Mouse (Mus musculus) limb, embryonic 12.5 days (tissue): ENCODE data around the gene Olfr803. TPM values are rescaled to one million over a fixed set of nuclear protein-coding genes. Genes with fewer than 3 reads are reported as not detected.

Experiments
- ATAC-seq: fragments of 200-750 bp; cut with Nextera tagmentation; 2 replicates; pipeline ENCODE4 v1.8.0; 2017; ENCODE audit warnings: low read depth, moderate TSS enrichment; ENCODE audit not compliant: insufficient number of reproducible peaks, insufficient read depth, low FRiP score, low TSS enrichment
- H3K27ac ChIP-seq: fragments of 300-500 bp; sonication (generic); 2 replicates; pipeline ENCODE4 v1.5.1; 2016; ENCODE audit warnings: mild to moderate bottlenecking, moderate library complexity
- H3K27me3 ChIP-seq: fragments of 300-500 bp; sonication (generic); 2 replicates; pipeline ENCODE4 v1.6.1; 2016; ENCODE audit warnings: mild to moderate bottlenecking, moderate library complexity
- H3K36me3 ChIP-seq: fragments of 300-500 bp; sonication (generic); 2 replicates; pipeline ENCODE4 v1.6.1; 2016; ENCODE audit warnings: mild to moderate bottlenecking, moderate library complexity
- H3K4me1 ChIP-seq: fragments of 300-500 bp; sonication (generic); replicated peaks from 2 replicates; pipeline ENCODE4 v1.6.1; 2016
- H3K4me2 ChIP-seq: fragments of 300-500 bp; sonication (generic); 2 replicates; pipeline ENCODE4 v1.6.1; 2016; ENCODE audit warnings: mild to moderate bottlenecking, moderate library complexity
- H3K4me3 ChIP-seq: fragments of 300-500 bp; sonication (generic); replicated peaks from 2 replicates; pipeline ENCODE4 v1.5.1; 2016; ENCODE audit warnings: mild to moderate bottlenecking
- H3K9ac ChIP-seq: fragments of 300-500 bp; sonication (generic); replicated peaks from 2 replicates; pipeline ENCODE4 v1.6.1; 2016; ENCODE audit warnings: mild to moderate bottlenecking, moderate library complexity
- H3K9me3 ChIP-seq: fragments of 300-500 bp; sonication (generic); 2 replicates; pipeline ENCODE4 v1.6.1; 2016; ENCODE audit warnings: mild to moderate bottlenecking, moderate library complexity
- WGBS: fragments of 180-500 bp; shearing (Covaris S2); methylation state at CpG from one replicate; pipeline ENCODE4 v1.1.7; 2016; 5-methylcytosine and 5-hydroxymethylcytosine counted together
- microRNA-seq: library from miRNA; unstranded; fragments of <30 nt; microRNA quantifications from one replicate; pipeline ENCODE4, GENCODE M21; 2017
- polyA plus RNA-seq: library from polyadenylated mRNA; unstranded; fragments of >200 nt; fragmentation: Nextera tagmentation; extraction: Ambion mirVana; gene quantifications from 2 replicates; pipeline ENCODE4 v1.2.1, GENCODE M21; 2016

Gene Olfr803
- not detected in 2 replicates for polyA plus RNA-seq

DNA sequence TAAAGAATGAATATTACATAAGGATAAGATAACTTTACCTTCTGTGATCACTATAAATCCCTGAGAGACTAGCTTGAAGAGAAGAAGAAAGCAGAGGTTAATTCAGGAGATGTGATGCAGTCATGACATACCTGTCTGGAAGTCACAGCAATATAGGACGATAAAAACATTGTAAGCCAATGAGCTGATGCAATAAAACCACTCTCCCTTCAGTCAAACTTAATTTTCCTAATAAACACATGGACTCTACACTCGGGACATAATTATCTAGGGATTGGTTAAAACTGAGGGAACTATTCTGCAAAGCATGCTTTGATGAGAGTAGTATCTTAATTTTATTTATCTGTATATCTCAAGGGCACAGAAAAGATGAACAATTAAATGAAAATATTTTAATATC, at the start of gene Olfr803:
Gene Olfr803, minus strand, starts transcription at position 101 of the 400 bp plus-strand sequence.
- WGBS: 77% methylated on average over 2 of the region's 2 CpGs
- Histone ChIP-seq H3K4me1 (no peaks in the 10 kb centered on the region), H3K9ac (no peak within 1 kb of the TSS), H3K9me3 (no peaks in the 10 kb centered on the region), H3K27me3 (no peaks in the 10 kb centered on the region), H3K4me3 (no peak within 1 kb of the TSS), H3K4me2 (no peak within 1 kb of the TSS), H3K36me3 (no peaks in the 10 kb centered on the region), H3K27ac (no peak within 1 kb of the TSS)
- ATAC-seq: no peak

DNA sequence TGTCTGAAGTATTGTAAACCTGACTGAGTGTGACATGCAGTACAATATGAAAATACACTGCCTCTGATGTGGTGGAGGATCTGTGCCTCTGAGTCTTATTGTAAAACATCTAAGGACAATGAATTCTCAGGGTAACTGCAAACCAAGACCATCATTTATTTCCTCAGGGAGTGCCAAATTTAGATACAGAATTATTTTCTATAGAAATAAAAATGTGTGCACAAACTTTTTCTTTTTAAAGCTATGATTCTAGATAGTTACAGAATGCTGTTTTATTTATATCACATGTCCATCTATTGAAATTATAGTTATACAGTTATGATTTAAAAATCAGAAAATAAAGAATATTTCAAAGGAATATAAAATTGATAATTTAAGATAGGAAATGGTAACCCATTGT, 47.7 kb upstream of the Olfr803 start, which contains the start of gene Olfr806:
Gene Olfr806, minus strand, starts transcription at position 101 of the 400 bp plus-strand sequence.
- Histone ChIP-seq H3K27ac (no peak within 1 kb of the TSS), H3K4me3 (no peak within 1 kb of the TSS), H3K36me3 (no peaks in the 10 kb centered on the region), H3K9me3 (no peaks in the 10 kb centered on the region), H3K27me3 (no peaks in the 10 kb centered on the region), H3K4me1 (no peaks in the 10 kb centered on the region), H3K9ac (no peak within 1 kb of the TSS), H3K4me2 (no peak within 1 kb of the TSS)
- ATAC-seq: no peak

DNA sequence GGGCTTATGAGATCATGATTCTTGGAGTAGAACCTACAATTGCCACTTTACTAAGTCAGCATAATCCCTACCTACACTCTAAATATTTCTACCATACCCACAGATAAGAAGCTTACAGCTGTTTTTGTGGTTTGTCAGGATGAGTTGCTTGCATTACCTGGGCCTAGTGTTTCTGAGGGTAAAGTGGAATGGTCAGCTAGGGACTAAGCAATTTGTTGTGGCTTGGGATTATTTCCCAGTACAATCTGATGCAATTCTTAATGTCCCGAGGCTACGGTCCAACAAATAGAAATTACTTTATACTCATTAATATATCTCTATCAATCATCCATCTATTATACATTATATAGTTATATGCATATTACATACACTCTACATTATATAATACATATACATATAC, 35.2 kb upstream of the Olfr803 start, which contains the start of gene Olfr805:
Gene Olfr805, minus strand, starts transcription at position 101 of the 400 bp plus-strand sequence.
- 98% methylated on average over 2 of the region's 2 CpGs for WGBS
- Histone ChIP-seq H3K9me3 (no peaks in the 10 kb centered on the region), H3K36me3 (no peaks in the 10 kb centered on the region), H3K27ac (no peak within 1 kb of the TSS), H3K9ac (no peak within 1 kb of the TSS), H3K27me3 (no peaks in the 10 kb centered on the region), H3K4me3 (no peak within 1 kb of the TSS), H3K4me2 (no peak within 1 kb of the TSS), H3K4me1 (no peaks in the 10 kb centered on the region)
- ATAC-seq: no peak

DNA sequence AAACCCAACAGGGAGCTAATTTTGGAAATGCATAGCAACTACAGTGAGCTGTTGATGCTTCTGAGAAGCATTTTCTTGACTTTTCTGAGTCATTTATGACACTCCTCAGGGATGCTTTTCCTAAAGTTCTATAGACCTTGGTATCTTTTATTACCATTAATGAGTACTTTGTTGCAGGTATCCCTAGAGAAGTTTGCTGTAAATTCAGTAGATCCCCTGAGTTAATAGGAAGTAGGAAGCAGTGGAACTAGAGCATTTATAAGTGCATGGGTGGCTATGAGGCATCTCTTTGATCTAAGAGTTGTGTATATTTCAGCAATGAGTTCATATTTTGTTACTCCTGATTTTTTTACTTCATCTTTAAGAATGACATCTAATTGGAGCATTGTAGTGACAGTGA, 8.8 kb upstream of the Olfr803 start, which contains the start of gene Olfr804:
Gene Olfr804, plus strand, starts transcription at position 301 of the 400 bp plus-strand sequence.
- no peaks in the 10 kb centered on the region for H3K36me3 ChIP-seq
- no peaks in the 10 kb centered on the region for H3K27me3 ChIP-seq
- no peak within 1 kb of the TSS for H3K9ac ChIP-seq
- H3K4me1 ChIP-seq: no peaks in the 10 kb centered on the region
- no peak within 1 kb of the TSS for H3K4me2 ChIP-seq
- H3K27ac ChIP-seq: no peak within 1 kb of the TSS
- no peak for ATAC-seq
- no peaks in the 10 kb centered on the region for H3K9me3 ChIP-seq
- no peak within 1 kb of the TSS for H3K4me3 ChIP-seq

DNA sequence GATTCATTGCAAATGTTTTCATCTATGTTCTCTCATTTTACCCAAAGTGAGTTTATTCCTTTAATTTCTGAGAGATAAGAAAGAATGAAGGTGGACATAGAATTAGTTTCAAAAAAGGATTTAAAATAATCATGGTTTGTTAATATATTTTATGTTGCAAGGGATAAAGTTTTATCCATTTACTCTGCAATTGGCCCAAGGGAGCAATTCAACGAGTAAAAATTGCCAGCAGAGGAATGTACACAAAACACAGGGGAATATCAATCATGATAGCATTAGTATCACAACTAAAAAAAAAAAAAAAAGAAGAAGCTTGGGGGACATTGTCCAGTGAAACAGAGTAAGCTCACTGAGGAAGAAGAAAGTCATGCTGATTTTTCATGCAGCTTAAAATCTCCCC, 6.0 kb downstream of the Olfr803 start, which contains the start of gene Olfr802:
Gene Olfr802, minus strand, starts transcription at position 101 of the 400 bp plus-strand sequence.
- H3K4me2 ChIP-seq: no peak within 1 kb of the TSS
- no peaks in the 10 kb centered on the region for H3K27me3 ChIP-seq
- no peaks in the 10 kb centered on the region for H3K4me1 ChIP-seq
- no peak within 1 kb of the TSS for H3K9ac ChIP-seq
- 65% methylated on average over 1 of the region's 1 CpGs for WGBS
- no peaks in the 10 kb centered on the region for H3K36me3 ChIP-seq
- H3K4me3 ChIP-seq: no peak within 1 kb of the TSS
- no peak within 1 kb of the TSS for H3K27ac ChIP-seq
- ATAC-seq: no peak
- no peaks in the 10 kb centered on the region for H3K9me3 ChIP-seq

DNA sequence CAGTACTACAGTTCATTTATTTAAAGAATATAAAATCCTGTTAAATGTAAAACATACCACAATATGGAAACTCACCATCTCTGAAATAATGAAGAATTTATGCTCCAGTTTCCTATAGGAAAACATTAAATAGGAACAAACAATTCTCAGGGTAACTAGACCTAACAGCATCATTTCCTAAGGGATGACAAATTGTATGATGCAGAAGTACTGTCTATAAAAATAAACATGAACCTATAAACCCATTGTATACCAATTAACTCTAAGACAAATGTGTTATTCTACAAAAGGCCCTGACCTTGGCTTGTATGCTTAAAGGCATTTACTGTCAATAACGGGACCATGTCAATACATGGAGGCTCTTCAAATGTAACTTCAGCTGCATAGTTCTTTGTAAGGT, 20.3 kb downstream of the Olfr803 start, which contains the start of gene Olfr801:
Gene Olfr801, minus strand, starts transcription at position 101 of the 400 bp plus-strand sequence.
- Histone ChIP-seq H3K9me3 (no peaks in the 10 kb centered on the region), H3K27me3 (no peaks in the 10 kb centered on the region), H3K4me1 (no peaks in the 10 kb centered on the region), H3K36me3 (no peaks in the 10 kb centered on the region), H3K27ac (no peak within 1 kb of the TSS), H3K4me2 (no peak within 1 kb of the TSS), H3K9ac (no peak within 1 kb of the TSS), H3K4me3 (no peak within 1 kb of the TSS)
- 85% methylated on average over 1 of the region's 1 CpGs for WGBS
- no peak for ATAC-seq

DNA sequence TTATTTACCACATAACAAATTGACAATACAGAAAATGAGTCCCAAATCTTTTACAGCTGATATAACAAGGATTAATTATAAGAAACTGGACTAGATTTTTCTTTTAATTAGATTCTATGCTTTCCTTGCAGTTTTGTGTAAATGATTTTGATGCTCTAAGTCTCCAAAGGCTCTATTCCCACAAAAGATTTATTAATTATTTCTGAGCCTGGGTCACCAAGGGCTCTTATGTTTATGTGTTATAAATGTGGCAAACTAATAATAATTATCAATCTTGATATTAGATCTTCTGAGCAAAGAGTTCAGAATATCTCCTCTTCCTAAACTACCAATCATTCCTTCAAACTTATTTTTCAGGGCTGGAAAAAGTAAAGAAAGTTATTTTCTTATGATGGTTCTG, 36.7 kb downstream of the Olfr803 start, which contains the start of gene Olfr800:
Gene Olfr800, plus strand, starts transcription at position 301 of the 400 bp plus-strand sequence.
- H3K4me1 ChIP-seq: no peaks in the 10 kb centered on the region
- no peak within 1 kb of the TSS for H3K4me3 ChIP-seq
- H3K9ac ChIP-seq: no peak within 1 kb of the TSS
- H3K27ac ChIP-seq: no peak within 1 kb of the TSS
- H3K36me3 ChIP-seq: no peaks in the 10 kb centered on the region
- no peak within 1 kb of the TSS for H3K4me2 ChIP-seq
- H3K9me3 ChIP-seq: no peaks in the 10 kb centered on the region
- ATAC-seq: no peak
- H3K27me3 ChIP-seq: no peaks in the 10 kb centered on the region

DNA sequence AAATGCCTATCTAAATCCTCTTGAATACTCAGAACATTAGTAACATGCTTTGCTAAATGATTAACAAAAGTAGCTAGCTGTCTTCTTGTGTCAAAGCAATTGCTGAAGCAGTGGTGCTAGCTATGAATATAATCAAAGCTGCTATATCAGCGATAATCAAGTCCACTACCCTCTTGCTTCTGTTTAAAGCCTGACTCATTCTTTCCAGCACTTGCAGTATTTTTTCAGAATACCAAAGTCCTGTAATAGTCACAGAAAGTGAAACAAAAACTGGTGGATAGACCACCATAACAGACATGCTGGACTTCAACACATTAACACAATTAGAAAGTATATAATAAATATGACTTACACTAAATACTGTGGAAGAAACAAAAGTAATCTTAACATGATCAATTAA, 42.3 kb downstream of the Olfr803 start:
- WGBS: 84% methylated on average over 1 of the region's 1 CpGs
- Histone ChIP-seq H3K4me3 (no peak overlapping the region), H3K36me3 (no peaks in the 10 kb centered on the region), H3K4me2 (no peak overlapping the region), H3K27ac (no peak overlapping the region), H3K9me3 (no peaks in the 10 kb centered on the region), H3K27me3 (no peaks in the 10 kb centered on the region), H3K9ac (no peak overlapping the region), H3K4me1 (no peaks in the 10 kb centered on the region)
- no peak for ATAC-seq

Small RNA genes lying within 50 kb of the gene (microRNA-seq; reads per million reads assigned to microRNA genes)
- not detected for gene Gm24485

Other genes starting within 250 kb of the Olfr803 start
- not detected in 2 replicates for gene Olfr787, start 232.4 kb downstream of the Olfr803 start, polyA plus RNA-seq
- not detected in 2 replicates for gene Olfr788, start 223.3 kb downstream of the Olfr803 start, polyA plus RNA-seq
- gene Olfr789, start 209.5 kb downstream of the Olfr803 start, polyA plus RNA-seq: not detected in 2 replicates
- not detected in 2 replicates for gene Olfr790, start 195.8 kb downstream of the Olfr803 start, polyA plus RNA-seq
- not detected in 2 replicates for gene Olfr791, start 172.5 kb downstream of the Olfr803 start, polyA plus RNA-seq
- gene Olfr792, start 155.1 kb downstream of the Olfr803 start, polyA plus RNA-seq: not detected in 2 replicates
- not detected in 2 replicates for gene Olfr794, start 126.6 kb downstream of the Olfr803 start, polyA plus RNA-seq
- not detected in 2 replicates for gene Olfr796, start 81.7 kb downstream of the Olfr803 start, polyA plus RNA-seq
- gene Olfr798, start 66.4 kb downstream of the Olfr803 start, polyA plus RNA-seq: not detected in 2 replicates
- not detected in 2 replicates for gene Olfr799, start 56.8 kb downstream of the Olfr803 start, polyA plus RNA-seq
- gene Olfr800, start 36.6 kb downstream of the Olfr803 start, polyA plus RNA-seq: not detected in 2 replicates
- not detected in 2 replicates for gene Olfr801, start 20.4 kb downstream of the Olfr803 start, polyA plus RNA-seq
- not detected in 2 replicates for gene Olfr802, start 6.1 kb downstream of the Olfr803 start, polyA plus RNA-seq
- gene Olfr804, start 8.9 kb upstream of the Olfr803 start, polyA plus RNA-seq: not detected in 2 replicates
- not detected in 2 replicates for gene Olfr805, start 35.1 kb upstream of the Olfr803 start, polyA plus RNA-seq
- not detected in 2 replicates for gene Olfr806, start 47.6 kb upstream of the Olfr803 start, polyA plus RNA-seq
- not detected in 2 replicates for gene Olfr807, start 63.5 kb upstream of the Olfr803 start, polyA plus RNA-seq
- not detected in 2 replicates for gene Olfr808, start 71.2 kb upstream of the Olfr803 start, polyA plus RNA-seq
- gene Olfr809, start 80.4 kb upstream of the Olfr803 start, polyA plus RNA-seq: not detected in 2 replicates
- gene Olfr810, start 100.6 kb upstream of the Olfr803 start, polyA plus RNA-seq: not detected in 2 replicates
- not detected in 2 replicates for gene Olfr811, start 110.1 kb upstream of the Olfr803 start, polyA plus RNA-seq
- gene Olfr812, start 151.8 kb upstream of the Olfr803 start, polyA plus RNA-seq: not detected in 2 replicates
- not detected in 2 replicates for gene Olfr813, start 161.1 kb upstream of the Olfr803 start, polyA plus RNA-seq
- not detected in 2 replicates for gene Olfr814, start 185.6 kb upstream of the Olfr803 start, polyA plus RNA-seq
- not detected in 2 replicates for gene Olfr815, start 211.6 kb upstream of the Olfr803 start, polyA plus RNA-seq
- gene Olfr816, start 221.3 kb upstream of the Olfr803 start, polyA plus RNA-seq: not detected in 2 replicates